Mouse (Mus musculus) pancreas, adult 10 weeks (tissue): ENCODE data around the gene Olfr1. TPM values are rescaled to one million over a fixed set of nuclear protein-coding genes. Genes with fewer than 3 reads are reported as not detected.

Experiments
- polyA plus RNA-seq: library from polyadenylated mRNA; stranded (reverse); fragments of 350-450 nt; fragmentation: Illumina TruSeq; extraction: RNeasy Lipid Tissue Mini Kit (QIAGEN cat#74804); gene quantifications from one replicate; pipeline ENCODE4 v1.2.3, GENCODE M21; 2015; ENCODE audit warnings: low read depth, low replicate concordance; ENCODE audit not compliant: insufficient read depth

The Olfr1 gene
- not detected for polyA plus RNA-seq

DNA sequence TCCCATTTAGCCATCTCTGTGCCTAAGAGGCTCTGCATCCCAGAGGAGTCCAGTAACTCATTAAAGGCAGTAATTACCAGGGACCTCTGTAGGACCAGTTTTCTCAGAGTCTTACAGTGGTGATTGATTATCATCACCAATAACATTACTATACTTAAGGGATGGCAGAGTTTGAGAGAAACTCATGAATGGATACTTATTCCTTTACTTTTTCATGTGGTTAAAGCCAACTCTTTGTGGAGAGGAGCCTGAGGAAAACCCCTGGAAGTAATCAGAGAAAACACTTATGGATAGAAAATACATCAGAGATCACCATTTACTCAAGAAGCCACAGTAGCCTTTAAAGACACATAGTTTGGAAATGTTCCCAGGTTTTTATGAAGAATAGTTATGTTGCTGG is at the start of gene Olfr1:
Gene Olfr1 (minus strand): TSS at position 101 of the 400 bp plus-strand sequence.

DNA sequence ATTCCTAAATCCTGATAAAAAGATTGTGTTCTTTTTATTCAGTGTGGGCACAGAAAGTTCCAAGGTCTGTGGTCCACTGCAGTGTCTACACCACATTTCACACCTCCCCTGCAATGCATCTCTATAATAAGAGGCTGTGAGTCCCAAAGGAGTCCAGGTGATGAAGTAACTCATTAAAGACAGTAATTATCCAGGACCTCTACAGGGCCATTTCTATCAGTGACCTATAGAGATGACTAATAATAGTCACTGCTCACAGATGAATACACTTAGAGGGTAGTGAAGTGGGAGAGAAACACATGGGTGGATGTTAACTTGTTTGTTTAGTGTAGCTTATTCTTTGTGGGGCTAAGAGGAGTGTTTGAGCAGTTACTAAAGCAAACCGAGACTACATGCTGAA is 29.0 kb upstream of the Olfr1 start, which contains the start of gene Olfr378:
Gene Olfr378 (minus strand): TSS at position 101 of the 400 bp plus-strand sequence.

DNA sequence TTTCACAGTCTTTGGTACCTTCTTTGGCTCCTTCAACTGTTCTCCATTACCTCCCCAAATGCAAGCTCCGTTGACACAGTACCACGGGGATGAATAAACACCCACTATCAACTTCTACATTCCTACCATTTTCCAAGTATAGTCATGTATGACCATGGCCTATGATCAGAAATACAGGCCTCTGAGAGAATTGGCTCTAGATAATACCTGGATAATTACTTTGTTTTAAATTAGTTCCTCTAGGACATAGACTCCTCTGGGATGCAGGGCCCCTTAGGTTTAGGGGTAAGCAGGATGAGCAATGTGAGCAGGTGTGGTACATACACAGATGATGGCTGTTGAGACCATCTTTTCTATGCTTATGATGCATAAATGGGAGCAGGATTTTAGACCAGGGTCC is 28.5 kb downstream of the Olfr1 start, which contains the start of gene Olfr376:
Gene Olfr376 (plus strand): TSS at position 301 of the 400 bp plus-strand sequence.

DNA sequence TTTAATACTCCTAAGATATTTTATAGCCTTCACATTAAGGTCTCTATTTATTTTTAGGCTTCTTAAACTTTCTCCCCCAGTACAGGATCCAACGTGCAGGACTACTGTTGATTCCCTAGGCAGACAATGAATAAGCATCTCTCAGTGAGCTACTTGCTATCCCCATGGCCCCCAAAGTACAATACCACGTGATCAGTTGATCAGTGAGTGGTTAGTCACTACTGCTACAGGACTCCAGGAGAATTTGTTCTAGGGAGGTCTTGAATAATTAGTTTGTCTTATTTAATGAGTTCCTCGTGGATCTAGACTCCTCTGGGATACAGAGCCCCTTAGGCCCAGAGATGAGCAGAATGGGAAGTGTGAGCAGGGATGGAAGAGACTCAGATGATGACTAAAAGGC is 48.9 kb downstream of the Olfr1 start, which contains the start of gene Olfr20:
Gene Olfr20 (plus strand): TSS at position 301 of the 400 bp plus-strand sequence.

Other genes starting within 250 kb of the Olfr1 start
- gene P2rx5, start 239.2 kb downstream of the Olfr1 start, polyA plus RNA-seq = not detected
- 14.7 TPM for gene Emc6, start 222.6 kb downstream of the Olfr1 start, polyA plus RNA-seq
- 16.3 TPM for gene Tax1bp3, start 222.5 kb downstream of the Olfr1 start, polyA plus RNA-seq
- gene Ctns, start 200.6 kb downstream of the Olfr1 start, polyA plus RNA-seq = 8.1 TPM
- gene Shpk, start 200.2 kb downstream of the Olfr1 start, polyA plus RNA-seq = 3.1 TPM
- gene Trpv1, start 165.3 kb downstream of the Olfr1 start, polyA plus RNA-seq = not detected
- gene Trpv3, start 132.2 kb downstream of the Olfr1 start, polyA plus RNA-seq = not detected
- 1.7 TPM for gene Aspa, start 70.0 kb downstream of the Olfr1 start, polyA plus RNA-seq
- not detected for gene Gm49340, start 69.9 kb downstream of the Olfr1 start, polyA plus RNA-seq
- not detected for gene Spata22, start 69.9 kb downstream of the Olfr1 start, polyA plus RNA-seq
- gene Olfr20, start 48.8 kb downstream of the Olfr1 start, polyA plus RNA-seq = not detected
- gene Olfr376, start 28.4 kb downstream of the Olfr1 start, polyA plus RNA-seq = not detected
- gene Olfr378, start 28.9 kb upstream of the Olfr1 start, polyA plus RNA-seq = not detected
- not detected for gene Olfr380, start 57.9 kb upstream of the Olfr1 start, polyA plus RNA-seq
- not detected for gene Olfr381, start 92.0 kb upstream of the Olfr1 start, polyA plus RNA-seq
- gene Olfr382, start 117.6 kb upstream of the Olfr1 start, polyA plus RNA-seq = not detected
- gene Olfr385, start 193.4 kb upstream of the Olfr1 start, polyA plus RNA-seq = not detected
- not detected for gene Olfr384, start 199.0 kb upstream of the Olfr1 start, polyA plus RNA-seq